Mouse (Mus musculus): ENCODE measurements around the gene Stk36.

DNA sequence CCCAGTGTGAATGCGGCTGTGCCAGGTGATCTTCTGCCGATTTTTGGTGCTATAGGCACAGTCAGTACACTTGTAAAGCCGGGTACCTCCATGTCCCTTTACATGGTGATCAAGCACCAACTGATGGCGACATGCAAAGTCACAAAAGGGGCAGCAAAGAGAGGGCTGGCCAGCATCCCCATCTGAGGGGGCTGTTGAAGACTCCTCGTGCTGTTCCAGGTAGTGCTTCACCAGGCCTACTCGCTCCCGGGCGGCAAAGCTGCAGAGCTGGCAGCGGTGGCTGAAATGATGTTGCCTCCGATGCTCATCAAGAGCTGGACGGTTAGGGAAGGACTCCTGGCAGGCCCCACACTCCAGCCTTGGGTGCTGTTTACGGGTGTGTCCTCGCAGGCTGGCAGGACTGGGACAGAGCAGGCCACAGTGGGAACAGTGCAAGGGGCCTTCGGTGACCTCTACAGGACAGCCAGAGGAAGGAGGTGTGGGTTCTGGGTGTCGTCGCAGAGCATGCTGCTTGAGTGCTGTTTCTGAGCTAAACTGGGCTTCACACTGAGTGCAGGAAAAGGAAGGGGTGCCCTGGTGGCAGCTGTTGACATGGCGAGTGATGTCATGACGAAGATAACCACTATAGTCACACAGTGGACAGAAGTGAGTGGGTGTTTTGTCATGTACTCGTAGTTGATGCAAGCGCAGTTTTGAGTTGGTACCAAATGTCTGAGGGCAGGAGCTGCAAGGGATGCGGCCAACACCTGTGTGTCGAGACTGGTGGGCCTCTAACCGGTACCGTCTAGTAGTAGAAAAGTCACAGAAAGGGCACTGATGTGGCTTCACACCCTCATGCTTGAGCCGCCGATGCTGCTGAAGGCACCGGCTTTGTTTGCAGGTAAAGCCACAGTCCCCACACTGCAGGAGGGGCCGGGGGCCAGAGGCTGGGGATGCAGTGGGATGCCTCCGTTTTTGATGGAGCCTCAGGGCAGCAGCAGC lies 31.2 kb upstream of the Stk36 start:
- TF ChIP-seq CTCF (IDR thresholded peaks at IDR 0.05; ENCODE audit: low read depth, low read length), result no peak
- no peak for TF ChIP-seq POLR2A (IDR thresholded peaks at IDR 0.05; ENCODE audit: borderline replicate concordance, low read depth, low read length)

All from bone marrow macrophage, adult 2 months (primary cell).